ENCODE assay signal across 8 mouse cellular contexts in the genomic region with DNA sequence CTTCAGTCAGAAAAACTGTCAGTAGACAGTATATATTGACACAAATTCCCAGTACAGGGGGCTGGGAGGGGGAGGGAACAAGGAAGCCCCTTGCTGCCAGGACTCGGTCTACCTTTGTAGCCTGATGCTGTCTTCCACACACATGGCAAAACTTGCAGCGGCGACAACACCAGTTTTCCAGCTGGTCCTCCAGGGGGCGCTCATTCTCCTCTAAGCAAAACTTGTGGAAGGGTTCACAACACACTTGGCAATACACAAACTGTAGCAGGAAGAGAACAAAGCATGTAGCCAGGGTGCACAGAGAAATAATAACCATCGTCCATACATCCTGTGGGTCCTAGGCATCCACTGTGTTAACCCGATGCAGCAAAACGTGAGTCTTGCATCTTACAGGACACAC. TPM values are rescaled to one million over a fixed set of nuclear protein-coding genes. Genes with fewer than 3 reads are reported as not detected.
DNase-seq lines count a peak whose midpoint lies in the region; ATAC-seq and TF ChIP-seq lines count a peak whose summit lies in the region.

No protein-coding gene starts in this region.

- H3K9ac ChIP-seq in kidney, embryonic 15.5 days = no peak overlapping the region
- no peak overlapping the region for H3K9ac ChIP-seq in kidney, postnatal 0 days (ENCODE audit: low read depth, low read length)
- no peak overlapping the region for H3K9ac ChIP-seq in liver, embryonic 13.5 days

- H3K4me2 ChIP-seq in kidney, embryonic 15.5 days = no peak overlapping the region
- H3K4me2 ChIP-seq in kidney, postnatal 0 days (ENCODE audit: low read length) = no peak overlapping the region
- H3K4me2 ChIP-seq in liver, embryonic 13.5 days = no peak overlapping the region

- DNase-seq in kidney, adult 2 months = peak; percentile 73
- peak; percentile 88 for DNase-seq in kidney, postnatal 0 days (ENCODE audit: low spot score)
- peak; percentile 54 for DNase-seq in liver, embryonic 13.5 days
- DNase-seq in retina, postnatal 7 days (ENCODE audit: low read depth, low spot score) = peak; percentile 52
- peak; percentile 51 for DNase-seq in urinary bladder, adult 2 months (ENCODE audit: low spot score)

- TF ChIP-seq POLR2A in kidney, adult 2 months (IDR thresholded peaks at IDR 0.05; ENCODE audit: low read depth, low read length) = no peak
- TF ChIP-seq POLR2A in bone marrow, adult 2 months (IDR thresholded peaks at IDR 0.05; ENCODE audit: borderline replicate concordance, control insufficient read depth, low read depth, low read length) = no peak

- ATAC-seq in kidney, embryonic 15.5 days (replicated peaks; ENCODE audit: low FRiP score) = no peak
- ATAC-seq in erythroid progenitor cell, adult 5-6 weeks (replicated peaks; ENCODE audit: low FRiP score, poor library complexity, severe bottlenecking) = 0 out of 2 replicates have a peak, but pooled peaks have one; percentile 36
- ATAC-seq in kidney, postnatal 0 days (replicated peaks; ENCODE audit: low FRiP score, low read depth) = peak; percentile 43; the same call in 1 of the 2 replicates
- no peak for ATAC-seq in liver, embryonic 13.5 days (ENCODE audit: low read depth)

- 40% methylated on average over 7 of the region's 7 CpGs for WGBS in kidney, adult 2 months
- 59% methylated on average over 7 of the region's 7 CpGs for WGBS in kidney, embryonic 15.5 days
- WGBS in bone marrow, adult 2 months = 48% methylated on average over 7 of the region's 7 CpGs
- WGBS in kidney, postnatal 0 days = 46% methylated on average over 7 of the region's 7 CpGs
- WGBS in liver, embryonic 13.5 days (ENCODE audit: insufficient replicate concordance) = 50% methylated on average over 7 of the region's 7 CpGs

- H3K27me3 ChIP-seq in kidney, adult 2 months (replicated peaks; ENCODE audit: control insufficient read depth, insufficient read depth, low read length) = no peaks in the 10 kb centered on the region
- H3K27me3 ChIP-seq in kidney, embryonic 15.5 days = no peaks in the 10 kb centered on the region
- no peaks in the 10 kb centered on the region for H3K27me3 ChIP-seq in kidney, postnatal 0 days (ENCODE audit: insufficient read depth, low read length)
- H3K27me3 ChIP-seq in liver, embryonic 13.5 days = no peaks in the 10 kb centered on the region

- no peaks in the 10 kb centered on the region; the same call in 1 of the 2 replicates for H3K36me3 ChIP-seq in kidney, adult 2 months (ENCODE audit: control insufficient read depth, insufficient read depth, low read length)
- H3K36me3 ChIP-seq in kidney, embryonic 15.5 days = peaks cover 95% of the 10 kb centered on the region
- peaks cover 55% of the 10 kb centered on the region for H3K36me3 ChIP-seq in kidney, postnatal 0 days (ENCODE audit: insufficient read depth, low read length)
- H3K36me3 ChIP-seq in liver, embryonic 13.5 days = peaks cover 80% of the 10 kb centered on the region

- no peak overlapping the region for H3K27ac ChIP-seq in kidney, adult 2 months (ENCODE audit: insufficient read depth, low read depth, low read length)
- no peak overlapping the region for H3K27ac ChIP-seq in kidney, embryonic 15.5 days
- no peak overlapping the region for H3K27ac ChIP-seq in bone marrow, adult 2 months (ENCODE audit: control insufficient read depth, insufficient read depth, low read depth, low read length, poor library complexity)
- no peak overlapping the region for H3K27ac ChIP-seq in kidney, postnatal 0 days
- no peak overlapping the region for H3K27ac ChIP-seq in liver, embryonic 13.5 days

- peak; percentile 71 for TF ChIP-seq CTCF in kidney, adult 2 months (conservative IDR thresholded peaks at IDR 0.05; ENCODE audit: insufficient read depth, insufficient read length, low read depth, low read length)
- peak; percentile 76 for TF ChIP-seq CTCF in bone marrow, adult 2 months (IDR thresholded peaks at IDR 0.05; ENCODE audit: control insufficient read depth, insufficient read depth, low read length)
- peak; percentile 86 for TF ChIP-seq CTCF in kidney, postnatal 0 days (IDR thresholded peaks at IDR 0.05; ENCODE audit: low read depth)

- no peak overlapping the region for H3K4me3 ChIP-seq in kidney, adult 2 months (ENCODE audit: insufficient read depth, low read depth, low read length)
- H3K4me3 ChIP-seq in kidney, embryonic 15.5 days (replicated peaks) = no peak overlapping the region
- H3K4me3 ChIP-seq in bone marrow, adult 2 months (replicated peaks; ENCODE audit: control insufficient read depth, low read depth, low read length) = no peak overlapping the region
- no peak overlapping the region for H3K4me3 ChIP-seq in kidney, postnatal 0 days (replicated peaks; ENCODE audit: low read depth, low read length)
- H3K4me3 ChIP-seq in liver, embryonic 13.5 days (replicated peaks) = no peak overlapping the region

- no peaks in the 10 kb centered on the region for H3K4me1 ChIP-seq in kidney, adult 2 months (ENCODE audit: control insufficient read depth, insufficient read depth, low read length)
- no peaks in the 10 kb centered on the region for H3K4me1 ChIP-seq in kidney, embryonic 15.5 days
- H3K4me1 ChIP-seq in bone marrow, adult 2 months (ENCODE audit: control insufficient read depth, insufficient read depth, low read length) = no peaks in the 10 kb centered on the region
- no peaks in the 10 kb centered on the region for H3K4me1 ChIP-seq in kidney, postnatal 0 days (replicated peaks; ENCODE audit: insufficient read depth, low read length)
- no peaks in the 10 kb centered on the region for H3K4me1 ChIP-seq in liver, embryonic 13.5 days (replicated peaks)

- no peaks in the 10 kb centered on the region for H3K9me3 ChIP-seq in kidney, embryonic 15.5 days (replicated peaks)
- no peaks in the 10 kb centered on the region for H3K9me3 ChIP-seq in kidney, postnatal 0 days (replicated peaks; ENCODE audit: low read length)
- no peaks in the 10 kb centered on the region for H3K9me3 ChIP-seq in liver, embryonic 13.5 days (replicated peaks)

RNA-seq across cellular contexts. Expression of a gene that starts 33.6 kb away (rescaled TPM):
- 1,516 and 1,584 TPM in 2 replicates for polyA plus RNA-seq in kidney, adult 2 months (2012; rRNA removed)
- polyA plus RNA-seq in kidney, embryonic 15.5 days (2015; fragmentation: Nextera tagmentation; extraction: Ambion mirVana) = 87.3 and 99.8 TPM in 2 replicates
- 6.9 TPM in 1 of 2 replicates, not detected in the other for polyA plus RNA-seq in bone marrow, adult 2 months (2011; ENCODE audit: insufficient read depth, insufficient read length, low replicate concordance, missing spikeins)
- total RNA-seq in erythroid progenitor cell, adult 5-6 weeks (2015; ENCODE audit: low replicate concordance) = not detected in 2 replicates
- total RNA-seq in erythroid progenitor cell, adult 5-6 weeks (2017; ENCODE audit: low replicate concordance) = not detected in 2 replicates
- polyA plus RNA-seq in kidney, postnatal 0 days (2015; fragmentation: Nextera tagmentation; extraction: Ambion mirVana) = 514 and 515 TPM in 2 replicates
- polyA plus RNA-seq in liver, embryonic 13.5 days (2015; fragmentation: Nextera tagmentation; extraction: Ambion mirVana) = 31.8 and 33.9 TPM in 2 replicates
- polyA plus RNA-seq in urinary bladder, adult 2 months (2012; rRNA removed) = 3.5 and 4.1 TPM in 2 replicates

RNA-seq across cellular contexts. Expression of a gene that starts 37.3 kb away (rescaled TPM):
- 71.8 and 100 TPM in 2 replicates for polyA plus RNA-seq in kidney, adult 2 months (2012; rRNA removed)
- polyA plus RNA-seq in kidney, embryonic 15.5 days (2015; fragmentation: Nextera tagmentation; extraction: Ambion mirVana) = 20.0 and 24.6 TPM in 2 replicates
- polyA plus RNA-seq in bone marrow, adult 2 months (2011; ENCODE audit: insufficient read depth, insufficient read length, low replicate concordance, missing spikeins) = 0.57 and 0.85 TPM in 2 replicates
- total RNA-seq in erythroid progenitor cell, adult 5-6 weeks (2015; ENCODE audit: low replicate concordance) = not detected in 2 replicates
- not detected in 2 replicates for total RNA-seq in erythroid progenitor cell, adult 5-6 weeks (2017; ENCODE audit: low replicate concordance)
- 36.0 and 38.0 TPM in 2 replicates for polyA plus RNA-seq in kidney, postnatal 0 days (2015; fragmentation: Nextera tagmentation; extraction: Ambion mirVana)
- polyA plus RNA-seq in liver, embryonic 13.5 days (2015; fragmentation: Nextera tagmentation; extraction: Ambion mirVana) = 1.3 TPM in 2 replicates
- polyA plus RNA-seq in urinary bladder, adult 2 months (2012; rRNA removed) = 6.9 and 8.3 TPM in 2 replicates

RNA-seq across cellular contexts. Expression of a gene that starts 44.7 kb away (rescaled TPM):
- 12.1 and 13.9 TPM in 2 replicates for polyA plus RNA-seq in kidney, adult 2 months (2012; rRNA removed)
- polyA plus RNA-seq in kidney, embryonic 15.5 days (2015; fragmentation: Nextera tagmentation; extraction: Ambion mirVana) = 14.6 and 16.3 TPM in 2 replicates
- polyA plus RNA-seq in bone marrow, adult 2 months (2011; ENCODE audit: insufficient read depth, insufficient read length, low replicate concordance, missing spikeins) = 23.2 and 39.1 TPM in 2 replicates
- total RNA-seq in erythroid progenitor cell, adult 5-6 weeks (2015; ENCODE audit: low replicate concordance) = 59.5 and 91.4 TPM in 2 replicates
- total RNA-seq in erythroid progenitor cell, adult 5-6 weeks (2017; ENCODE audit: low replicate concordance) = 18.1 and 23.3 TPM in 2 replicates
- 6.6 and 9.5 TPM in 2 replicates for polyA plus RNA-seq in kidney, postnatal 0 days (2015; fragmentation: Nextera tagmentation; extraction: Ambion mirVana)
- polyA plus RNA-seq in liver, embryonic 13.5 days (2015; fragmentation: Nextera tagmentation; extraction: Ambion mirVana) = 3.8 and 4.0 TPM in 2 replicates
- 11.7 and 16.2 TPM in 2 replicates for polyA plus RNA-seq in urinary bladder, adult 2 months (2012; rRNA removed)

Comparison
In these comparisons a context has a peak if more than half of its experiments do, and no peak if none do; other contexts are left out.
1. ATAC-seq: peak in erythroid progenitor cell, adult 5-6 weeks (single experiment) and kidney, postnatal 0 days (single experiment); none in kidney, embryonic 15.5 days (single experiment) and liver, embryonic 13.5 days (single experiment).
2. Peak in every context shown above with its lines, with median percentiles within 50 percentile points of each other: DNase-seq and CTCF ChIP-seq.